Mouse (Mus musculus) gonadal fat pad, adult 2 months (tissue): ENCODE measurements around the gene Slc22a7. TPM values are rescaled to one million over a fixed set of nuclear protein-coding genes. Genes with fewer than 3 reads are reported as not detected.

Experiments used
- DNase-seq: peaks from one replicate; pipeline ENCODE4 v3.0.0-alpha.2; 2012; ENCODE audit warnings: low read depth
- polyA plus RNA-seq: library from polyadenylated mRNA; depleted of rRNA; stranded (reverse); fragments of >200 nt; gene quantifications from 2 replicates; pipeline ENCODE4 v1.2.3, GENCODE M21; 2012; rRNA removed

Gene Slc22a7
- polyA plus RNA-seq, 1 experiment: not detected

GRCm38 (mm10) chr17:46436672-46437366, 1.4 kb downstream of the Slc22a7 start:
- no peak for DNase-seq

GRCm38 (mm10) chr17:46433627-46434026, 4.6 kb downstream of the Slc22a7 start:
- no peak for DNase-seq

GRCm38 (mm10) chr17:46428761-46429414, 9.4 kb downstream of the Slc22a7 start, which contains the start of gene Crip3:
Crip3 (plus strand) TSS chr17:46428926.
- DNase-seq: no peak

GRCm38 (mm10) chr17:46426496-46426895, 11.8 kb downstream of the Slc22a7 start:
- DNase-seq: no peak

GRCm38 (mm10) chr17:46419717-46420116, 18.5 kb downstream of the Slc22a7 start:
- DNase-seq: no peak

GRCm38 (mm10) chr17:46418628-46419027, 19.6 kb downstream of the Slc22a7 start:
- DNase-seq: no peak

GRCm38 (mm10) chr17:46408478-46408877, 29.8 kb downstream of the Slc22a7 start:
- no peak for DNase-seq

GRCm38 (mm10) chr17:46394631-46395030, 43.6 kb downstream of the Slc22a7 start:
- DNase-seq: no peak

GRCm38 (mm10) chr17:46393012-46393411, 45.2 kb downstream of the Slc22a7 start:
- no peak for DNase-seq

GRCm38 (mm10) chr17:46388200-46388599, 50.1 kb downstream of the Slc22a7 start:
- DNase-seq: no peak

- DNase-seq: no peak
These were observed 54.0 kb downstream of the Slc22a7 start for GRCm38 (mm10) chr17:46384061-46384801.

- peak; percentile 47 for DNase-seq
These were observed 54.8 kb downstream of the Slc22a7 start, which contains the start of gene Zfp318 for GRCm38 (mm10) chr17:46383294-46384060. Zfp318 (plus strand) TSS chr17:46383731.

Other genes starting within 250 kb of the Slc22a7 start
- 4.9 and 6.3 TPM in 2 replicates for gene Polh, start 235.8 kb downstream of the Slc22a7 start, polyA plus RNA-seq
- gene Xpo5, start 235.7 kb downstream of the Slc22a7 start, polyA plus RNA-seq: 43.0 and 44.9 TPM in 2 replicates
- gene Polr1c, start 190.4 kb downstream of the Slc22a7 start, polyA plus RNA-seq: 53.0 and 62.2 TPM in 2 replicates
- gene Yipf3, start 190.4 kb downstream of the Slc22a7 start, polyA plus RNA-seq: 146 and 181 TPM in 2 replicates
- 1.2 and 1.4 TPM in 2 replicates for gene Lrrc73, start 184.9 kb downstream of the Slc22a7 start, polyA plus RNA-seq
- gene Tjap1, start 155.4 kb downstream of the Slc22a7 start, polyA plus RNA-seq: 28.1 and 29.4 TPM in 2 replicates
- 4.7 and 5.3 TPM in 2 replicates for gene Dlk2, start 141.0 kb downstream of the Slc22a7 start, polyA plus RNA-seq
- gene Abcc10, start 110.1 kb downstream of the Slc22a7 start, polyA plus RNA-seq: 11.8 and 13.8 TPM in 2 replicates
- gene Zfp318, start 54.7 kb downstream of the Slc22a7 start, polyA plus RNA-seq: 11.6 and 13.4 TPM in 2 replicates
- 0.92 and 1.1 TPM in 2 replicates for gene Crip3, start 9.5 kb downstream of the Slc22a7 start, polyA plus RNA-seq
- gene Ttbk1, start 49.2 kb upstream of the Slc22a7 start, polyA plus RNA-seq: 0.43 and 0.56 TPM in 2 replicates
- gene Dnph1, start 58.3 kb upstream of the Slc22a7 start, polyA plus RNA-seq: 1.4 and 3.4 TPM in 2 replicates
- 29.7 and 30.8 TPM in 2 replicates for gene Cul9, start 107.9 kb upstream of the Slc22a7 start, polyA plus RNA-seq
- 96.7 and 114 TPM in 2 replicates for gene Srf, start 117.7 kb upstream of the Slc22a7 start, polyA plus RNA-seq
- 15.7 and 22.4 TPM in 2 replicates for gene Ptk7, start 191.0 kb upstream of the Slc22a7 start, polyA plus RNA-seq
- 20.2 and 20.7 TPM in 2 replicates for gene Klc4, start 207.6 kb upstream of the Slc22a7 start, polyA plus RNA-seq
- gene Mrpl2, start 207.8 kb upstream of the Slc22a7 start, polyA plus RNA-seq: 60.3 and 67.8 TPM in 2 replicates
- 42.4 and 51.2 TPM in 2 replicates for gene Cul7, start 211.9 kb upstream of the Slc22a7 start, polyA plus RNA-seq
- 32.6 and 33.5 TPM in 2 replicates for gene Rrp36, start 235.9 kb upstream of the Slc22a7 start, polyA plus RNA-seq
- gene Mea1, start 240.3 kb upstream of the Slc22a7 start, polyA plus RNA-seq: 82.6 and 97.0 TPM in 2 replicates
- gene Klhdc3, start 242.5 kb upstream of the Slc22a7 start, polyA plus RNA-seq: 82.4 and 83.9 TPM in 2 replicates